Mouse (Mus musculus): ENCODE measurements around the gene Snrnp70.
A peak's percentile ranks its signal among the peaks of the same experiment; 100 is the strongest.
"Not testable (repeated sequence)": the region's sequence is repeated elsewhere in the genome, so short reads cannot be mapped to it uniquely, and the experiment has no call there.

Snrnp70 gene

DNA sequence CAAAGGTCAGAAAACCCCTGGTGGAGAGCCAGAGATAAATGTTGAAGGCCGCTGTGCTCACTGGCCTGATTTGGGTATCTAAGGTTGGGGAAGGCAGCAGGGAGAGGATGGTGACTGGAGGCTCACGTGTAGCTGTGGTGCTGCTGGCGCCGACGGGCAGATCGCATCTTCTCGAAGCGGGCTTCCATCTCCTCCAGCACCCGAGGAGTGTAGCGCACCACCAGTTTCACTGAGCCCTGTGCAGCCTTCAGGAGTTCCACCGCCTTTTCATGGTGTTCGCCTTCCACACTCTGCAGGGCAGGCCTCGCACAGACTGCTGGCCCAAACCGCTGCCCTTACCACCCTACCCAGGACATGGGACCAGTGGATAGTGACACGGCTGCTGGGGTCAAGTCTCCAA, 27.4 kb downstream of the Snrnp70 start:
- no peak for DNase-seq (ENCODE audit: low spot score in 2 of 2)

DNA sequence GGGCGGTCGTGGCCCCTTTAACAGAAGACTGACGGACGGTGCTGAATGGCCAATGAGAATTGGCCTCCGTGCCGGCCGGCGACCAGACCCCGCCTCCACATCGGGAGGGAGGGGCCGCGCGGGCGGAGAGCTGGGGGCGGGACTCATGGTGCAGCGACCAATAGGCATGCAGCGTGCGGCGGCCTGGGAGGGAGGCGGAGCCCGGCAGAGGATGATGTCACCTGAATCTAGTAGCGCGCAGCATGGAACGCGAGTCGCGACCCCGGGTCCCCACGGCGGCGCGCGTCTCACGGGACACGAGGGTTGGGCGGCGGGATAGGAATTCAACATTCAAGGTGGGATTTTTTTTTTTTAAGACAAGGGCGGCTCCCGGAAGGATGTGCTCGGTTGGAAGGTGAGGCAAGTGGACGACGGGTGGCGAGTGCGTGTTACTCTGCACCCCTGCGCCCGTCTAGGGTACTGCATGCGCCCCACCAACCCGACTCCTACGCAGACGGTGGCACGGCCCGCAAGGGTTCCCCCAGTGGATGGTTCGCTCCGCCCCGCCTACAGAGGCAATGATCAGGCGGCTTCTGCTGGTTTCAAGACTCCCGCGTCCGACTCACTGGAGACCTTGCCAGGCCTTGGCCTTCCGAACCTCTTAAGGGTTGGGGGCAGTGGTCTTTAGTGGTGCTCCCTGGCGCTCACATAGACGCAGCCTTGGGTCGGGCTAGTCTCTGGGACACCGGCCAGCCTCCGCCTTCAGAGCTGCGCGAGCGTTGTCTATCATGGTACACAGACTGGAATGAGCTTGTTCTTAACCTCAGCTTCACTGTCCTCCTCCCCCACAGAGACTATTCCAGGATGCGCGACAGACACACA, 28.3 kb downstream of the Snrnp70 start:
- DNase-seq (ENCODE audit: low spot score in 2 of 2) = peak; percentile 98

DNA sequence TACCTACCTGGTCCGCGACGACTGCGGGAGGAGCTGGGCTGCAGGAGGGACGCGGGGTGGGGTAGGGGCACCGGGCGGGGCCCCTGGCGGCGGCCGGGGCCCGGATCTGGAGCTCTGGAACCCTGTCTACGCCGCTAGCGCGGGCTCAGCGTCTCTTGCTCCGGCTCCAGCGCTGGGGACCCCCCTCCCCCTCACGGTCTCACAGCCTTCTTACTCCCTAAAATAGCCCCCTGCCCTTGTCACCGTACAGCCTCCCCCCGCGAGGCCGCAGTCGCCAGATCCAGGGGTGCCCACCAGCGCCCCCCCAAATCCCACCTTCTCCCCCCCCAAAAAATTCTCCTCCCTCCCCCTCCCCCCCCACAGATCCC, 28.9 kb downstream of the Snrnp70 start, which contains the start of gene Ppfia3:
Ppfia3 (minus strand) TSS at position 368 of the 368 bp plus-strand sequence.
- DNase-seq (ENCODE audit: low spot score in 2 of 2) = peak in 1 of 2 experiments; percentile 68

DNA sequence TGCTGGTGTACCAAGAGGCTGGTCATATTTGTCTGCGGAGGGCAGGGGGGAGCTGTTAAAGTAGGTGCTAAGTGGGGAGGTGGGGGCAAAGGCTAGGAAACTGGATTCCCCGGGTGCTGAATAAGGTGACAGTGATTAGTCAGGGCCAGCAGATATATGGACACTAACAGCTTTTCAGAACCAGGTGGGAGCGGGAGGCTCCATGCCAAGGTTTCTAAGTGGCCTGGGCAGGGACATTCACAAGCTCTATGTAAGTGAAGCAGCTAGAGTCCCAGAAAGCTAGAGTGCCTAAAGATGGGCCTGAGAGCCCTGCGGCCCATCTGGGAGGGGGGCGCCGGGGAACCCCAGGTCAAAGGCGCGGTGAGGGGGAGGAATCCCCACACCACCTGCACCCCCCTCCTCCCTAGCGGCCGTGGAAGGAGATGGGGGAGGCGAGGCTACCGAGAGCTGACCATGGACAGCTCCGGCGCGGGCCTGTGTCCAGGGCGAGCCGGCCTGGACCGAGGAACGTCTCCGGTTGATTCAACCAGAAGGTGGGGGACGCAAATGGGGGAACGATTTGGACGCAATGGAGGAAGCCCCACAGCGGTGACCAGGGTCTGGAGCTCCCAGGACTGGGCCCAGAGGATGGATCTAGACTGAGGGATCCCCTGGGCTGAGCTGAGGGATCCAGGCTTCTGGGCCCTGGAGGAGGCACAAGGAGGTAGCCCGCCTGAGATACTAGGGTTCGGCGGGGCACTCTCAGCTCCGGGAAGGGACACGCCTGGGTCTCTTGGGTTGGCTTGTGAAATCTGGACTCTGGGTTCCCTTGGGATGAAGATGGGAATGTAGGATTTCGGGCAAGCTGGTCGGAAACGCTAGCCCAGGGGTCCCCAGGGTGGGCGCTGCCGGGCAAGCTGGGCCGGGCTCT, 29.5 kb downstream of the Snrnp70 start:
- peak in 1 of 2 experiments; percentile 51 for DNase-seq (ENCODE audit: low spot score in 2 of 2)

DNA sequence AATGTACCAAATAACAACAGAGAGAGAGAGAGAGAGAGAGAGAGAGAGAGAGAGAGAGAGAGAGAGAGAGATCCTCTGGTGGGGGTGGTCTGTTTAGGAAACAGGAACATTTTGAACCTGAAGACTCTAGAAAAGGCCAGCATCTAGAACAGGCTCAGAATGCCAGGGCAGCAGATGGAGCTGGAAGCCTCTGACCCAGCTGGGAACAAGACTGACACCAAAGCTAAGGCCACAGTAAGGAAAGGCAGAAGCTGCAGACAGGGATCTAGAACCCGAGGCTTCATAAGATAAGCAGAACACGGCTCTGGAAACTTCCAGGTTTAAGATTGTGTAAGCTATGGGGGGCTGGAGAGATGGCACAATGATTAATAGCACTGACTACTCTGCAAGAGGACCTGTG, 31.6 kb downstream of the Snrnp70 start:
- no peak for DNase-seq (ENCODE audit: low spot score in 2 of 2)

DNA sequence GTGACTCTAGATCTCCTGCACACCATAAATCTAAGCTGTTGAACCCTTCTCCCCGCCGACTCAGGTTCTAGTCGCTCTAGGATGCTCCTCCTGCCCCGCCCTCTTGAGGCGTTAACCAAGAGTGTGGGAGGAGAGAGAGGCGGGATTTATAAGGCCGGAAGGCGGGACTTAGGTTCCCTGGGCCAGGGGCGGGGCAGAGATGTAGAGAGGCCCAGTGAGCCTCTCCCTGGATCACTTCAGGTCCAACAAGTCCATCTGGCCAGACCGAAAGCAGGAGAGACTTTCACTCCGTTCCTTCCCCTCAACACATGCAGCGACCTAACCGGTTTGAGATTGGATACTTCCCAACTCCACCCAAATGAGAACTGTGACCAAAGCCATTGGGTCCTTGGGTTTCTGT, 32.7 kb downstream of the Snrnp70 start:
- no peak for DNase-seq (ENCODE audit: low spot score in 2 of 2)

DNA sequence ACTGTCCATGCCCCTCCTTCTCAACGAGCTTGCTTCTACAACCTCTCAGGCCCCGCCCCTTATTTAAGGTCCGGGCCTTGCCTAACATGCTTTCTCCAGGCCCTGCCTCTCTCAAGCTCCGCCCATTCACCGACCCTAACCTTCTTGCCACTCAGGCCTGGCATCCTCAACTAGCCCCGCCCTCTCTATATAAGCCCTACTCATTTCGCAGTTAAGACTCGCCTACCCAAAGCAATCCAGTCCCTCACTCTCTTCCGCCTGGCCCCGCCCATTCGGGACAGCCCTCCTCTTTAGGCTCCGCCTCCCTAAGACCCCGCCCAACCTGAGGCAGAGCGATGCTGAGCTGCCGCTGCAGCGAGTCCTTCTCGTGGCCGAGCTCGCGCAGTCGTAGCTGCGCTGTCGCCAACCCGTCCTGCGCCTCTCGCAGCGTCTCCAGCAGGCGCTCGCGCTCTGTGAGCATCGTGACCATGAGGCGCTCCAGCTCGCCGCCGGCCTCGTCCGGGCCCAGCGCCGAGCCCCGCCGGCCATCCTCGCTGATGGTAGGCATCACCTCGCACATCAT, 34.2 kb downstream of the Snrnp70 start:
- peak; percentile 58 to 84 for DNase-seq (ENCODE audit: low spot score in 2 of 2)

DNA sequence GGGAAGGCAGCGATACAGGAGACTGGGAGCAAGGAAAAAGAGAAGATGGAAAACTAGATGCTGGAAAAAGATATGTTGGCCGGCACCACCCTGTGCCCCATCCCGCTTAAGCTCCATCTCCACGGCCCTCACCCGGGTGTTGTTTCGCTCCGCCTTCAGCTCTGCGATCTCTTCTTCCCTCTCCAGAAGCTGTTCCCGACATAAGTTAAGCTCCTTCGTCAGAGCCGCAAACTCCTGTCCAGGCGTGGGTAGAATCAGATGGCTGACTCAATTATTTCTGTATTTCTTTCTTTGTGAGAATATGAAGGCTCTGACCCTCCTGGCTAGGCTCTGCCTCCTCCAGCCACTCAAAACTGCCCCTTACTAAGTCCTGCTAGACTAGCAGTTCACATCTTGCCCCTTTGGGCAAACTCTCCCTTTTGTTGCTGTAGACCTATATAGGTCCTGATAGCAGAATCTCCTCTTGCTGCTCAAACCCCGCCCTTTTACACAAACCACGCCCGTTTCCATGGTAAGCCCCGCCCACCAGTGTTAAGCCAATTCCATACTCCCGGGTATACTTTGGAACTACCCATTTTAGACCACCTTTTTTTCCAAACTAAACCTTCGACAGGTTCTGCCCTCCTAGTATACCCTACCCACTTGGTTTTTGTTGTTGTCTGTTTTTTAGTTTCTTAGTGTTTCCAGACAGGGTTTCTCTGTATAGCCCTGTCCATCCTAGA, 35.0 kb downstream of the Snrnp70 start:
- no peak for DNase-seq (ENCODE audit: low spot score in 2 of 2)

DNA sequence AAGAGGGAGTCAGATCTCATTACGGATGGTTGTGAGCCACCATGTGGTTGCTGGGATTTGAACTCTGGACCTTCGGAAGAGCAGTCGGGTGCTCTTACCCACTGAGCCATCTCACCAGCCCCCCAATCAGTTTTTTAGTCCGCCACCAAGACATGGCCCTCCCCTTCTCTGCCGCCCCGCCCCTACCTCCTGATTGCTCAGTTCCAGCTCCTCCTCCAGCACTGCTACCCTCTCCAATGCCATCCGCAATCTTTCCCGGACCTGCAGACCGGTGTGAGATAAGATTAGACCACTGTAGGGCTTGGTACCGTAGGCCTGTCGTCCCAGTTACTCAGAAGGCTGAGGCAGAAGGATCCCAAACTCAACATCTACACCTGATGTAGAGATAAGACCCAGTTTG, 36.5 kb downstream of the Snrnp70 start:
- not testable (repeated sequence) for DNase-seq (ENCODE audit: low spot score in 2 of 2)

DNA sequence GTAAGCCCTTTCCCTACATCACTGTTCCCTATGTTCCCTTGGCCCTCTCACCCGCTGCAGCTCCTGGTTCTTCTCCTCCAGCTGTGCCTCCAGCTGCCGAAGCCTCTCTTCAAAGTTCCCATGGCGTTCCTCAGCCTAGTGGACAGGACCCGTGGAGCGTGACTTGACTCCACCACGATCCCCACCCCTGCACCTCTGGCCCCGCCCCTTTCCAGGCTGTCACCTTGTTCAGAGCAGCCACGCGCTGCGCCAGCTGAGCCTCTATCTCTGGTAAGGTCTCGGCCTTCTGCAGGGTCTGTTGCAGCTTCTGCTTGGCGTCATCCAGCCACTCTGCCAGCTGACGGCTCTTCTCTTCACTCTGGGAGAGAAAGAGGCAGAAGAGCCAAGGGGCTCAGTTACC, 39.5 kb downstream of the Snrnp70 start:
- DNase-seq (ENCODE audit: low spot score in 2 of 2) = no peak

DNA sequence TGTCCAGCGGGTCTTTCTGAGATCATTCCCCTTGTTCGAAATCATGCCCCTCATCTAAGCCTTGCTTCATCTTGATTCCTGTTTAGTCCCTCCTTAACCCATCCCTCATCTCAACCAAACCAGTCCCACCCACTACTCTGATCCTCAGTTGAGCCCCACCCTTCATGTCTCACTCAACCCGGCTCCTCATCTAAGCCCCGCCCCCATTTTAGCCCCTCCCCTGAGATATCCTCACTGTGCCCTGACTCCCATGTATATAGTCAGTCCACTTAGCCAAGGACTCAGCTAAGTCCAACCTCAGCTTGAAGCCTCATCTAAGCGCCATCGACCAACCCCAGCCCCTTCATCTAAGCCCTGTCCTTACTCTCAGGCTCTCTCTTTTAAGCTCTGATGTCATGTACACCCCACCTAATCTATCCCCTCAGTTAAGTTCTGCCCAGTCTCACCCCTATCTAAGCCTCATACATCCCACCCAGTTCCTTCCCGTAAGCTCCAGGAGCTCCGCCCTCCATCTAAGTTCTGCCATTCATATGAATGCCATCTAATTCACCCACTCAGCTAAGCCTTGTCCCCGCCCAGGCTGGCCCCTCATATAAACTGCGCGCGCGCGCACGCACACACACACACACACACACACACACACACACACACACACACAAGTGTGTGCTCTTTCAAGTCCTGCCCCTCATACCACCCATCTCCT, 40.1 kb downstream of the Snrnp70 start:
- no peak for DNase-seq (ENCODE audit: low spot score in 2 of 2)

DNA sequence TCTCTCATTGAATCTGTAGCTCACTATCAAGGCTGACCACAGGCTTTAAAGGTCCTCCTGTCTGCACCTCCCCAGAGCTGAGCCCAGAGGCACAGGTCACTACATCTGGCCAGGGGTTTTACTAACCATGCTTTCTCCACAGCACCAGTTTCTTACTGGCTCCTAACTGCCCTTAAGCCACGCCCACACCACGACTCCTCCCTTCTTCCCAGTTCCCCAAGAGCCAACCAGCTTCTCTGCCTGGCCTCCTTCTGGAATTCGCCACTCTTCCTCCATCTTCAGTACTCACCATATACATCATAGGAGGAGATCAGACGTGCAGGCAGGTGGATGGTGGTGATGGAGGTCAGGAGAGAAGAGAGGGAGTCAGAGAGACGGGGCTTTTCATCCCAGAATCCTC, 42.5 kb downstream of the Snrnp70 start:
- no peak for DNase-seq (ENCODE audit: low spot score in 2 of 2)

DNA sequence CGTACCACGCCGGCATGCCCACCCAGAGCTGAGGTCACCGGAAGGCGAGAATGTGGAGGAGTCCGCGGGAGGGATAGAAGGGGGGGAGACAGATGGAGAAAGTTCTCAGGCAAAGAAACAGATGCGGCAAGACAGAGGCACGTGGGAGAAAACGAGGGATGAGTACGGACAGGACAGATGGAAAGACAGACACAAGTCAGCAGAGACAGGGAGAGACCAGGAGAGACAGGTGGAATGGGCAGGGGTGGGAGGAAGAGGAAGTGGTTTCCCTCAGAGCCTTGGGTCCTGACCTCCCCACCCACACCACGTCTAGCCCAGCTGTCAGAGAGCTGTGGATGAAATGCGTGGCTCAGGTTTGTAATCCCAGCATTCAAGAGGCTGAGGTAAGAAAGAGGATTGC, 48.6 kb downstream of the Snrnp70 start:
- no peak for DNase-seq (ENCODE audit: low spot score in 2 of 2)

DNA sequence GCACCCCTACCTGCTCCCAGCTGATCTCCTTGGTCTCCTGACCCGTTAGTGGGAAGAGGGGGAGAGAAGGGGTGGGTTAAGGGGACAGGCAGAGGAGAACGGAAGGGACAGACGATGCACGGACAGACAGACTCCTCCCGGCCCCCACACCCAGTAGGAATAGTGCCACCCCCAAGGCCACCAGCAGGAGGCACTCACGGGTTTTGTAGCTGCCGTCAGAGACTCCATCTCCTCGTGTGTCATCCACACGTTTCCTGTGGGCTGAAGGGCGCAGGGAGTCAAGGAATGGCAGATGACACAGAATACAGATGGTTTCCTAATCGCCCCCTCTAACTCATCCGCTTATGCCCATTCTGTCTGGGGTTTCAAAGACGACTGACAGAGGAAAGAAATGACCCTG, 52.0 kb downstream of the Snrnp70 start:
- no peak for DNase-seq (ENCODE audit: low spot score in 2 of 2)

DNA sequence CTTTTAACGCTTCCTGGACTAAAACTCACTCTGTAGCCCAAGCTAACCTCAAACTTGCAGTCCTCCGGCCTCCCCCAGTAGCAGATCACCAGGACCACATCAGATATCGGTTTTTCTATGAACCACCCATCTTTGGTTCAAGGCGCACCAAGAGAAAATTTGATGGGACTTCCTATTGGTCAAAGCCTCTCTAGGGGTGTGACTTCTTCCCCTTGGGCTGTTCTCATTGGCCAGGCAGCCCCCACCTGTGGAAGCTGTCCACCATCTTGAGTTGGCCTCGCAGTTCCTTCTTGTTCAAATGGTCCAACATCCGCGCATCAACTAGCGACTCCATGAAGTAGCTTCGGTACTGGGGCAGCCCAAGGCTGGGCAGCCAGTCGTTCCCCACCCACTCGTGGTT, 53.5 kb downstream of the Snrnp70 start:
- DNase-seq (ENCODE audit: low spot score in 2 of 2) = no peak

DNA sequence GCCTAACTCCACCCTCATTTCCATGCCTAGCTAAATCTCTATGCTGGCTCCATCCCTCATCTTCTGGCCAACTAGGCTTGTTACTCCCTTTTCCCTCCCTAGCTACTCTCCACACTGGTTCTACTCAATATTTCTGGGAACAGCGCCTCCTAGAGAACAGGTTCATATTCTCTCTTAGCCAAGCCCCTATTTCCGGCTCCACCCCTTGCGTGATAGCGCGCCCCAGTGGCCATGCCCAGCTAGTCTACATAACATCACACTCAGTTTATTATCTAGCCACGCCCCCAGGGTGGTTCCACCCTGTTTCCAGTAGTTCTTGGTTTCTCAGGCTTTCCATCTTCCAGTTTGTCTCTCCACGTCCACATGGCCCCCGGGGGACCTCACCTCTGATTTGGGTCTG, 54.2 kb downstream of the Snrnp70 start:
- DNase-seq (ENCODE audit: low spot score in 2 of 2) = peak; percentile 55 to 84

DNA sequence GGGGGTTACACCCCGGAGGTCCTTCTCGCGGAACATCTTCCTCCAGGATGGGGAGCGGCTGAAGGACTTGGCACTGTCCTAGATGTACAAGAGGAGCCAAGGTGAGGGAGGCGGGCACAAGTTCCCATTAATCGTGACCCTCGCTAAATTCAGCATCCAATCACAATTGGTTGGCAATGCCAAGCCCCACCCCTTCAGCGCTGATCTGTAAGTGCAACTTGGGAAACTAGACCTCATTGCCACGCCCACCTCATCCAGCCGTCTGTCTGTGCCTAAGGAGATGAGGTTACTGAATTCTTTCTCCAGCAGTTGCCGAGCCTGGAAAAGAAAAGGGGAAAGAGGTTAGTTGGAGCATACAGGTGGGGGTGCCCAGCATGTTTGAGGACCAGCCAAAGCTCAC, 54.9 kb downstream of the Snrnp70 start:
- DNase-seq (ENCODE audit: low spot score in 2 of 2) = peak in 1 of 2 experiments; percentile 30

DNA sequence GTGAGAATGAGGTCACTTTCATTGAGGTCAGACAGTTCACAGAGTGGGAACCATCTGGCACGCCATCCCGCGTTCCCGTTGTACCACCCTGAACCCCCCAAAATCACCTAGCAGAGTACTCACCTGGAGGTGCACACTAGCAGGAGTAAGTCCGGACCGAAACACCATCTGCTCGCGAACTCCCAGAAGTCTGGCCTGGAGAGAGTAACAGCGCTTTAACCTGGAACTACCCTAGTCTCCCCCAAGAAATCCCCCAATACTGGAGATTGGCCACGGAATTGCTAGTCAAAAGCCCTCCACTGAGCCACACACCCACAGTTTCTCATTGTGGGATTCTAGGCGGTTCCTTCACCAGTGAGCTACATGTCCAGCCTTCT, 55.5 kb downstream of the Snrnp70 start:
- no peak for DNase-seq (ENCODE audit: low spot score in 2 of 2)

DNA sequence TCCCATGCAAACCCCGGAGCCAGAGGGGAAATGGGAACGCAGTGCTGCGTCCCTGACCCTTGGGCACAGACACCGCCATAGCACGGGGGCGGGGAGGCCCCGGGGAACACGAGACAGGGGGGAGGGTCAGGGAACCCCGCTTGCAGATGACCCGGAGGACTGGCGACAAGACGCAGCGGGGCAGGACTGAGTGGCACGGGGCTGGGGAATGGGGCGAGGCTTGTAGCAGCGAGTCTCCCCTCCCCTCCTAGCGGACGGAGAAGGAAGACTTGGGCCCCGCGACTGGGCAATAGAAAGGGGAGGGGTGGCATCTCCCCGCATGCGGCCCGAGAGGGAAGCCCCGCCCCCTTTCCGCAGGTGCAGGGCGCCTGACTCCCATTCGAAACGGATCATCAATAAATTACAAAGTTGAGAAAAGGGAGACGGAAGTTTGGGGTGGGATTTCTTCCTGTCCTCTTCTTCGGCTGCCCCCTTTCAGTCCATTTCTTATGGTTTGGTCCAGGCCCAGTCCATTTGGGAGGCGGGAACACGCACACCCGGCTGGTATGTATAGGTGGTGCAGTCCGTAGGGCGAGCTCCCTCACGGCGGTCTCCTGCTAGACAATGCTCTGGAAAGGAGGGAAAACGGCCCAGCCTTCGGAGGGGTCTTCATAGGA, 56.0 kb downstream of the Snrnp70 start:
- DNase-seq (ENCODE audit: low spot score in 2 of 2) = peak in 1 of 2 experiments; percentile 72

DNA sequence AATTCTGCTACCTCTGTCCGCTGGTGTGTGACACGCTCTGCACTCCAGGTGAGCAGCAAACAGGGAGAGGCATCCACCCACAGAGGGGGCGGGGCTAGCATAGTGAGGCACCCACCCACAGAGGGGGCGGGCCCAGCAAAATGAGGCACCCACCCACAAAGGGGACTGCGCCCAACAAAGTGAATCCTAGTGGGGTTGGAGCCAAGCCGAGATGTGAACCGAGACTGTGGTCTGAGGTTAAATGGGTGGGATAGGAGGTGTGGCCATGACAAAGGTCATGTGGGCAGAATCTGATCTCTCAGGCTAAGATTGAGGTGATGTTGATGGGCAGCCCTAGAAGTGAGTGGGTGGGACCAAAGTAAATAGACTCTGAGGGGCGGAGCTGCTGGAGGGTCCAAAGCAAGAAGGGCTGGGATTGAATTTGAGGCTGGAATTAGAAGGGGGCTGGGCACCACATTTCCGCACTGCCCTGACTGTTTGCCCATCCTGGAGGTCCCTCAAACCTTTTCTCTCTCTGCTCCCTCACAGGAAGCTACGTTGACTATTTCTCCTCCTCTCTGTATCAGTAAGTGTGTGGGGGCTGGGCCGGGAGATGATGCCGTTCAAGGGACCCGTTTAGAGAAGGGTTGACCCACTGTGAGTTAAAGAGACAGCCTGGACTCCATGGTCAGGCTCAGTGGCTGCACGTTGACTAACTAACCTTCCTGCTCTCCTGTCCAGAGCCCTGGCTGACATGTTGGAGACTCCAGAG, 57.2 kb downstream of the Snrnp70 start:
- DNase-seq (ENCODE audit: low spot score in 2 of 2) = no peak

Measured in cerebellum, postnatal 4 days (tissue).